Mouse (Mus musculus) limb, embryonic 15.5 days (tissue): ENCODE data around the gene Cops3. TPM values are rescaled to one million over a fixed set of nuclear protein-coding genes. Genes with fewer than 3 reads are reported as not detected.

ENCODE experiments used
- ATAC-seq: fragments of 200-750 bp; cut with Nextera tagmentation; 2 replicates; pipeline ENCODE4 v1.8.0; 2017; ENCODE audit warnings: low read depth, moderate TSS enrichment; ENCODE audit not compliant: insufficient number of reproducible peaks, low FRiP score, low TSS enrichment
- H3K27ac ChIP-seq: fragments of 300-500 bp; sonication (generic); 2 replicates; pipeline ENCODE4 v1.5.1; 2015; ENCODE audit warnings: moderate library complexity, mild to moderate bottlenecking, inconsistent platforms
- H3K27me3 ChIP-seq: fragments of 300-500 bp; sonication (generic); 2 replicates; pipeline ENCODE4 v1.6.1; 2015; ENCODE audit warnings: inconsistent platforms
- H3K36me3 ChIP-seq: fragments of 300-500 bp; sonication (generic); 2 replicates; pipeline ENCODE4 v1.6.1; 2015; ENCODE audit warnings: inconsistent platforms
- H3K4me1 ChIP-seq: fragments of 300-500 bp; sonication (generic); 2 replicates; pipeline ENCODE4 v1.6.1; 2015; ENCODE audit warnings: inconsistent platforms
- H3K4me2 ChIP-seq: fragments of 300-500 bp; sonication (generic); 2 replicates; pipeline ENCODE4 v1.6.1; 2015; ENCODE audit warnings: mild to moderate bottlenecking, inconsistent platforms
- H3K4me3 ChIP-seq: fragments of 300-500 bp; sonication (generic); 2 replicates; pipeline ENCODE4 v1.5.1; 2015; ENCODE audit warnings: mild to moderate bottlenecking, inconsistent platforms
- H3K9ac ChIP-seq: fragments of 300-500 bp; sonication (generic); 2 replicates; pipeline ENCODE4 v1.6.1; 2015; ENCODE audit warnings: inconsistent platforms
- H3K9me3 ChIP-seq: fragments of 300-500 bp; sonication (generic); 2 replicates; pipeline ENCODE4 v1.6.1; 2016; ENCODE audit warnings: inconsistent platforms
- WGBS: fragments of 180-500 bp; shearing (Covaris S2); methylation state at CpG from one replicate; pipeline ENCODE4 v1.1.7; 2015; 5-methylcytosine and 5-hydroxymethylcytosine counted together
- polyA plus RNA-seq: library from polyadenylated mRNA; unstranded; fragments of >200 nt; fragmentation: Nextera tagmentation; extraction: Ambion mirVana; gene quantifications from 2 replicates; pipeline ENCODE4 v1.2.1, GENCODE M21; 2015

Gene Cops3
- polyA plus RNA-seq, 1 experiment from 2014 or later, result 177 TPM

DNA sequence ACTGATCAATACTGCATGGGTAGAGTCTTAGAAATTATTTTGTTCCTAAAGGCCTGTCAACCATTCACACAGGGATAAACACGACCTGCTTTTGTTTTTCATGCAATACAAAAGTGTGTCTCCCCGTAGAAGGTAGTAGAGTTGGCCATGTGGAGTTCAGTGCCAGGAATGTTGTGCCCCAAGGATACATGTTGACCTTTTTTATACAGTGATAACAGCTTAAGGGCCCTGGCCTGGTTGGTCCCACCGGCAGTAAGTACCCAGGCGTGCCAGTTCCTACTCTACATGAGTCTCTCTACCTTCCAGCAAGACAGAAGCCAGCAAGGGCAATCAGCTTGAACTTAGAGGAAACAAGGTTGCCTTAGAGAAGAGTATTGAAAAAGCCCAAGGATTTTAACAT is 66.7 kb downstream of the Cops3 start:
- Histone ChIP-seq H3K9me3 (no peaks in the 10 kb centered on the region), H3K4me1 (no peaks in the 10 kb centered on the region), H3K9ac (no peak overlapping the region), H3K27me3 (no peaks in the 10 kb centered on the region), H3K27ac (no peak overlapping the region), H3K36me3 (peaks cover 95% of the 10 kb centered on the region), H3K4me3 (no peak overlapping the region), H3K4me2 (no peak overlapping the region)
- WGBS, result 95% methylated on average over 4 of the region's 4 CpGs
- no peak for ATAC-seq

DNA sequence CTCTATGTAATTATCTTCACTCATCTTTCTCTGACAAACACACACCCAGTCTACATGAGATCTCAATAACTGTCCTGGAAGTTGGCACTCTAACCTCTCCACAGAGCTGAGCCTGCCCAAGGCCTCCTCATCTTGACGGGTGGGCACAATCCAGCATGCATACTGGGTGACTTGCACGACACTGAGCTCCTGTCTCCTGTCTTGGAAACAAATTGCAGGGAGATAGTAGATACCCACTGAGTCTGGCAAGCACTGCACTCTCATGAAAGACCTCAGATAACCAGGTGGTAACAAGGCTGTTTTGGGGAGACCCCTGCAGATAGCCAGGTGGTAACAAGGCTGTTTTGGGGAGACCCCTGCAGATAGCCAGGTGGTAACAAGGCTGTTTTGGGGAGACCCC is 67.3 kb downstream of the Cops3 start:
- no peaks in the 10 kb centered on the region for H3K4me1 ChIP-seq
- no peak overlapping the region for H3K9ac ChIP-seq
- H3K27me3 ChIP-seq, result no peaks in the 10 kb centered on the region
- H3K4me2 ChIP-seq, result no peak overlapping the region
- no peak overlapping the region for H3K4me3 ChIP-seq
- H3K27ac ChIP-seq, result no peak overlapping the region
- peaks cover 96% of the 10 kb centered on the region for H3K36me3 ChIP-seq
- no peak for ATAC-seq
- H3K9me3 ChIP-seq, result no peaks in the 10 kb centered on the region
- whole genome bisulfite sequencing, result 91% methylated on average over 2 of the region's 2 CpGs

DNA sequence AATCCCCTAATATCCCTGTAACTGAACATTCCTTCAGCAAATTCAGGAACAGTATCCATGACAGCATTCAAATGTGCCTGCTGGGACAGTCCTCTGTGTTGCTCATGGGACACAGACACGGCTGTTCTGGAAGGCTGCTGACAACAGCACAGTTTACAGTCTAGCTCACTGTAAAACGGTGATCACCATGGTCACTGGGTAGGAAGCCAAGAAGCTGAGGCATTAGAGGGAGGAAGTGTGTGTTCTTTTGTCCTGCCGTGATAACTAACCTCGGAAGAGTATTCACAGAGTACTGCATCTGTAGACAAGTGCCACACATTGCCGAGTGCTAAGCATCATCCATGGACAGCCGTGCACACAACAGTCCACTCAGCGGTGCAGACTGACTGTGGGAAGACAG is 68.9 kb downstream of the Cops3 start:
- no peak overlapping the region for H3K4me2 ChIP-seq
- WGBS, result 84% methylated on average over 7 of the region's 7 CpGs
- no peak overlapping the region for H3K4me3 ChIP-seq
- no peaks in the 10 kb centered on the region for H3K4me1 ChIP-seq
- no peaks in the 10 kb centered on the region for H3K27me3 ChIP-seq
- H3K9me3 ChIP-seq, result no peaks in the 10 kb centered on the region
- no peak for ATAC-seq
- peaks cover 95% of the 10 kb centered on the region for H3K36me3 ChIP-seq
- no peak overlapping the region for H3K9ac ChIP-seq
- H3K27ac ChIP-seq, result no peak overlapping the region

DNA sequence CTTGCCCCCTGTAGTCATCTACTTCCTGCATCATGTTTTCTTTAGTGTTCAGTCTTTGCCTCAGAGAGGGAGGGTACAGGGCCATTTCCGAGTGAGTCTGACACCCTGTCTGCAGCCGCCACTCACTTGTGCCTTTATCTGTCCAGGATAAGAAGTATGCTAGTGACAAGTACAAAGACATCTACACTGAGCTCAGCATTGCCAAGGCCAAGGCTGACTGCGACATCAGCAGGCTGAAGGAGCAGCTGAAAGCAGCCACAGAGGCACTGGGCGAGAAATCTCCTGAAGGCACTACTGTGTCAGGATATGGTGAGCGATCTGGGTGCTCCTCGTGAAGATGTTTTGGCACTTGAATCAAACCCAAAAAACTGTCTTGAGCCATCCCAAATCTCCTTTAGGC is 69.9 kb downstream of the Cops3 start:
- Histone ChIP-seq H3K27ac (no peak overlapping the region), H3K36me3 (peaks cover 95% of the 10 kb centered on the region), H3K4me1 (no peaks in the 10 kb centered on the region), H3K27me3 (no peaks in the 10 kb centered on the region), H3K4me3 (no peak overlapping the region), H3K9ac (no peak overlapping the region), H3K4me2 (no peak overlapping the region), H3K9me3 (no peaks in the 10 kb centered on the region)
- WGBS, result 94% methylated on average over 6 of the region's 6 CpGs
- ATAC-seq, result no peak

DNA sequence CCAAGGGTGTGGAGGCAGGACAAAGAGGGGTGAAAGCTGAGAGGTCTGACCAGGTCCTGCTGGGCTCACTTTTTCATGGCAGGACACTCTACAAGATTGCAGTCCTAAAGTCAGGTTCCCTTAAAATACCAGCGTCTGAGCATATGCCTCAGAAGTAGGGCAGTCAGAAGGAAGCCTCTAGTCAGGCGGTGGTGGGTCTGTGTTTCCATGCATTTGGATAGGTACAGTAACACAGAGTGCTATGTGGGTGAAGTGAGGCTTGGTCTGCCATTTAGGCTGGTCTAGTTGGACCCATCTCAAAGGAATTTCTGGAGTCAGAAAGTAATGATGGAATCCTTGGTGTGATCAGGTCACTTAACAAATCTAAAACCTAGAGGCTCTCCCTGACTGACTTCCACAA is 70.3 kb downstream of the Cops3 start:
- H3K4me3 ChIP-seq, result no peak overlapping the region
- H3K36me3 ChIP-seq, result peaks cover 95% of the 10 kb centered on the region
- H3K9me3 ChIP-seq, result no peaks in the 10 kb centered on the region
- no peak for ATAC-seq
- 96% methylated on average over 2 of the region's 2 CpGs for WGBS
- H3K27ac ChIP-seq, result no peak overlapping the region
- no peaks in the 10 kb centered on the region for H3K27me3 ChIP-seq
- no peak overlapping the region for H3K9ac ChIP-seq
- no peaks in the 10 kb centered on the region for H3K4me1 ChIP-seq
- H3K4me2 ChIP-seq, result no peak overlapping the region

Other genes starting within 250 kb of the Cops3 start
- gene Olfr223, start 246.5 kb downstream of the Cops3 start, polyA plus RNA-seq, result not detected in 2 replicates
- 55.4 and 56.7 TPM in 2 replicates for gene Mprip, start 178.5 kb downstream of the Cops3 start, polyA plus RNA-seq
- gene Pld6, start 52.2 kb downstream of the Cops3 start, polyA plus RNA-seq, result 2.0 TPM in 2 replicates
- gene Flcn, start 29.8 kb downstream of the Cops3 start, polyA plus RNA-seq, result 33.6 and 38.2 TPM in 2 replicates
- gene Nt5m, start 391 bp downstream of the Cops3 start, polyA plus RNA-seq, result 39.0 and 39.4 TPM in 2 replicates
- gene Med9, start 108.4 kb upstream of the Cops3 start, polyA plus RNA-seq, result 35.0 and 38.8 TPM in 2 replicates
- gene Rasd1, start 125.1 kb upstream of the Cops3 start, polyA plus RNA-seq, result 1.6 and 3.1 TPM in 2 replicates
- 4.6 and 7.0 TPM in 2 replicates for gene Pemt, start 206.7 kb upstream of the Cops3 start, polyA plus RNA-seq